Mouse (Mus musculus): ENCODE results near the gene Suclg2.

DNA sequence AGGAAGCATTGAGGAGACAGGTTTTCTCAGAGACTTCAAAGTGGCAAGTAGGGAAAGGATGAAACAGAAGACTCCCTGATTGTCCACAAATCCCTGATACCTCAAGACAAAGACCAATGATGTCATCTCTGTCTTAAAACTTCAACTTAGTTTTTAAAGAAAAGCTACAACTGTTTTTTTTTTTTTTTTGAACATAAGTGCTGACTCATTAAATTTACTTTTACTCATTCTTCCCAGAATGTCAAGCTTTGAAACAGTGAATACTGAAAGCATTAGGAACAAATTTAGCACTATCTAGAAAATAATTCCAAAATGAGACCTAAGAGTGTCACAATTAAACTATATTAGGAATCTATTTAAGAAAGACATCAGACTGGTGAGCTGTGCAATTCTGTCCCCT lies 98.8 kb downstream of the Suclg2 start:
- TF ChIP-seq CTCF (IDR thresholded peaks at IDR 0.05; ENCODE audit: low read depth) (no peak), EP300 (IDR thresholded peaks at IDR 0.05; ENCODE audit: low read depth) (no peak)

All from liver, embryonic 14.5 days (tissue).